ENCODE assay signal across 8 mouse cellular contexts in genomic region chr11:78182450-78182849, GRCm38 (mm10). TPM values are rescaled to one million over a fixed set of nuclear protein-coding genes. Genes with fewer than 3 reads are reported as not detected.
A peak's percentile ranks its signal among the peaks of the same experiment; 100 is the strongest.
DNase-seq lines count a peak whose midpoint lies in the region; ATAC-seq and TF ChIP-seq lines count a peak whose summit lies in the region.

No protein-coding gene starts in this region.

- 2% methylated on average over 7 of the region's 7 CpGs for WGBS in lung, embryonic 14.5 days
- 9% methylated on average over 7 of the region's 7 CpGs for WGBS in embryonic facial prominence, embryonic 13.5 days
- WGBS in intestine, embryonic 16.5 days = 2% methylated on average over 7 of the region's 7 CpGs
- WGBS in neural tube, embryonic 13.5 days = 8% methylated on average over 7 of the region's 7 CpGs
- WGBS in lung, adult 2 months = 6% methylated on average over 7 of the region's 7 CpGs

- no peaks in the 10 kb centered on the region for H3K9me3 ChIP-seq in lung, embryonic 14.5 days (ENCODE audit: low read depth, low read length)
- no peaks in the 10 kb centered on the region for H3K9me3 ChIP-seq in embryonic facial prominence, embryonic 13.5 days
- no peaks in the 10 kb centered on the region for H3K9me3 ChIP-seq in intestine, embryonic 16.5 days (ENCODE audit: control insufficient read depth, low read length)
- no peaks in the 10 kb centered on the region for H3K9me3 ChIP-seq in neural tube, embryonic 13.5 days

- no peak for ATAC-seq in lung, embryonic 14.5 days (ENCODE audit: insufficient read depth)
- ATAC-seq in embryonic facial prominence, embryonic 13.5 days (ENCODE audit: insufficient number of reproducible peaks, insufficient read depth, low FRiP score, low TSS enrichment, low read depth) = no peak
- ATAC-seq in intestine, embryonic 16.5 days = no peak
- ATAC-seq in neural tube, embryonic 13.5 days (ENCODE audit: low read depth) = no peak

- TF ChIP-seq CTCF in lung, embryonic 14.5 days (IDR thresholded peaks at IDR 0.05; ENCODE audit: low read depth) = no peak
- no peak for TF ChIP-seq CTCF in lung, adult 2 months (IDR thresholded peaks at IDR 0.05; ENCODE audit: insufficient read depth, low read length)

- H3K36me3 ChIP-seq in lung, embryonic 14.5 days (ENCODE audit: insufficient read depth) = peaks cover 33% of the 10 kb centered on the region
- H3K36me3 ChIP-seq in embryonic facial prominence, embryonic 13.5 days = peaks cover 32% of the 10 kb centered on the region
- H3K36me3 ChIP-seq in intestine, embryonic 16.5 days (ENCODE audit: control insufficient read depth, insufficient read depth, low read length) = peaks cover 3% of the 10 kb centered on the region
- peaks cover 28% of the 10 kb centered on the region for H3K36me3 ChIP-seq in neural tube, embryonic 13.5 days

- TF ChIP-seq POLR2A in lung, adult 2 months (IDR thresholded peaks at IDR 0.05; ENCODE audit: borderline replicate concordance, extremely low read depth, low read depth, low read length) = no peak

- peak overlapping the region; percentile 96 for H3K4me3 ChIP-seq in lung, embryonic 14.5 days (ENCODE audit: low read depth, low read length)
- H3K4me3 ChIP-seq in embryonic facial prominence, embryonic 13.5 days = peak overlapping the region; percentile 68
- peak overlapping the region; percentile 94 for H3K4me3 ChIP-seq in intestine, embryonic 16.5 days (ENCODE audit: low read length)
- peak overlapping the region; percentile 75 for H3K4me3 ChIP-seq in neural tube, embryonic 13.5 days
- H3K4me3 ChIP-seq in lung, adult 2 months (replicated peaks; ENCODE audit: extremely low read depth, low read depth, low read length) = no peak overlapping the region

- DNase-seq in lung, embryonic 14.5 days = no peak
- DNase-seq in lung, postnatal 14 days = no peak
- no peak for DNase-seq in cerebellum, adult 9-10 months
- no peak for DNase-seq in layer of hippocampus, postnatal 25 days (ENCODE audit: extremely low spot score in 1 of 2, low spot score in 1 of 2)
- no peak for DNase-seq in lung, adult 2 months

- H3K9ac ChIP-seq in lung, embryonic 14.5 days = peak overlapping the region; percentile 95
- peak overlapping the region; percentile 97 for H3K9ac ChIP-seq in embryonic facial prominence, embryonic 13.5 days
- peak overlapping the region; percentile 97 for H3K9ac ChIP-seq in intestine, embryonic 16.5 days (ENCODE audit: low read depth, low read length)
- peak overlapping the region; percentile 90 for H3K9ac ChIP-seq in neural tube, embryonic 13.5 days

- H3K27ac ChIP-seq in lung, embryonic 14.5 days (ENCODE audit: low read depth) = peak overlapping the region; percentile 13; the same call in 1 of the 2 replicates
- peak overlapping the region; percentile 97; the same call in 1 of the 2 replicates for H3K27ac ChIP-seq in embryonic facial prominence, embryonic 13.5 days
- H3K27ac ChIP-seq in intestine, embryonic 16.5 days (ENCODE audit: low read length) = peak overlapping the region; percentile 94
- H3K27ac ChIP-seq in neural tube, embryonic 13.5 days (replicated peaks) = peak overlapping the region; percentile 95; the same call in 1 of the 2 replicates

- H3K4me1 ChIP-seq in lung, embryonic 14.5 days (ENCODE audit: insufficient read depth) = peaks cover 6% of the 10 kb centered on the region; the same call in 1 of the 2 replicates
- peaks cover 44% of the 10 kb centered on the region for H3K4me1 ChIP-seq in embryonic facial prominence, embryonic 13.5 days
- H3K4me1 ChIP-seq in intestine, embryonic 16.5 days (ENCODE audit: control insufficient read depth, insufficient read depth, low read length) = peaks cover 36% of the 10 kb centered on the region
- H3K4me1 ChIP-seq in neural tube, embryonic 13.5 days (replicated peaks) = peaks cover 59% of the 10 kb centered on the region
- H3K4me1 ChIP-seq in lung, adult 2 months (ENCODE audit: control insufficient read depth, insufficient read depth, low read length) = no peaks in the 10 kb centered on the region; the same call in 1 of the 2 replicates

- H3K27me3 ChIP-seq in lung, embryonic 14.5 days (ENCODE audit: insufficient read depth, low read length) = no peaks in the 10 kb centered on the region
- no peaks in the 10 kb centered on the region for H3K27me3 ChIP-seq in embryonic facial prominence, embryonic 13.5 days
- no peaks in the 10 kb centered on the region for H3K27me3 ChIP-seq in intestine, embryonic 16.5 days (replicated peaks; ENCODE audit: control insufficient read depth, insufficient read depth, low read length)
- no peaks in the 10 kb centered on the region for H3K27me3 ChIP-seq in neural tube, embryonic 13.5 days

- peak overlapping the region; percentile 96 for H3K4me2 ChIP-seq in lung, embryonic 14.5 days
- H3K4me2 ChIP-seq in embryonic facial prominence, embryonic 13.5 days = peak overlapping the region; percentile 76
- peak overlapping the region; percentile 68 for H3K4me2 ChIP-seq in intestine, embryonic 16.5 days (ENCODE audit: low read depth, low read length)
- peak overlapping the region; percentile 69 for H3K4me2 ChIP-seq in neural tube, embryonic 13.5 days

RNA-seq across cellular contexts. Expression of gene Rpl23a, which starts 0.9 kb away (rescaled TPM):
- polyA plus RNA-seq in lung, embryonic 14.5 days (2014; fragmentation: Nextera tagmentation; extraction: Ambion mirVana) = 1,638 and 1,710 TPM in 2 replicates
- polyA plus RNA-seq in embryonic facial prominence, embryonic 13.5 days (2015; fragmentation: Nextera tagmentation; extraction: Ambion mirVana) = 1,597 and 1,678 TPM in 2 replicates
- 1,166 and 1,241 TPM in 2 replicates for polyA plus RNA-seq in intestine, embryonic 16.5 days (2015; fragmentation: Nextera tagmentation; extraction: Ambion mirVana)
- 930 and 991 TPM in 2 replicates for polyA plus RNA-seq in neural tube, embryonic 13.5 days (2015; fragmentation: Nextera tagmentation; extraction: Ambion mirVana)
- total RNA-seq in layer of hippocampus, postnatal 25 days (2021) = 100 to 1,000 TPM; 678 to 771 TPM
- 103 and 212 TPM in 2 replicates for polyA plus RNA-seq in lung, adult 2 months (2012; rRNA removed)

RNA-seq across cellular contexts. Expression of gene Rab34, which starts 5.8 kb away (rescaled TPM):
- polyA plus RNA-seq in lung, embryonic 14.5 days (2014; fragmentation: Nextera tagmentation; extraction: Ambion mirVana) = 140 TPM in 2 replicates
- polyA plus RNA-seq in embryonic facial prominence, embryonic 13.5 days (2015; fragmentation: Nextera tagmentation; extraction: Ambion mirVana) = 172 and 188 TPM in 2 replicates
- 71.0 and 73.4 TPM in 2 replicates for polyA plus RNA-seq in intestine, embryonic 16.5 days (2015; fragmentation: Nextera tagmentation; extraction: Ambion mirVana)
- polyA plus RNA-seq in neural tube, embryonic 13.5 days (2015; fragmentation: Nextera tagmentation; extraction: Ambion mirVana) = 58.8 and 60.3 TPM in 2 replicates
- total RNA-seq in layer of hippocampus, postnatal 25 days (2021) = 10 to 100 TPM; 26.1 to 37.3 TPM
- 45.4 and 59.2 TPM in 2 replicates for polyA plus RNA-seq in lung, adult 2 months (2012; rRNA removed)

RNA-seq across cellular contexts. Expression of gene Tlcd1, which starts 5.9 kb away (rescaled TPM):
- 19.2 and 21.6 TPM in 2 replicates for polyA plus RNA-seq in lung, embryonic 14.5 days (2014; fragmentation: Nextera tagmentation; extraction: Ambion mirVana)
- 15.4 and 17.2 TPM in 2 replicates for polyA plus RNA-seq in embryonic facial prominence, embryonic 13.5 days (2015; fragmentation: Nextera tagmentation; extraction: Ambion mirVana)
- polyA plus RNA-seq in intestine, embryonic 16.5 days (2015; fragmentation: Nextera tagmentation; extraction: Ambion mirVana) = 39.5 and 44.2 TPM in 2 replicates
- polyA plus RNA-seq in neural tube, embryonic 13.5 days (2015; fragmentation: Nextera tagmentation; extraction: Ambion mirVana) = 10.2 and 11.1 TPM in 2 replicates
- total RNA-seq in layer of hippocampus, postnatal 25 days (2021) = 10 to 100 TPM; 23.8 to 29.7 TPM
- polyA plus RNA-seq in lung, adult 2 months (2012; rRNA removed) = 38.0 and 44.2 TPM in 2 replicates

RNA-seq across cellular contexts. Expression of gene Nek8, which starts 6.0 kb away (rescaled TPM):
- polyA plus RNA-seq in lung, embryonic 14.5 days (2014; fragmentation: Nextera tagmentation; extraction: Ambion mirVana) = 15.3 and 17.2 TPM in 2 replicates
- 17.4 and 18.1 TPM in 2 replicates for polyA plus RNA-seq in embryonic facial prominence, embryonic 13.5 days (2015; fragmentation: Nextera tagmentation; extraction: Ambion mirVana)
- polyA plus RNA-seq in intestine, embryonic 16.5 days (2015; fragmentation: Nextera tagmentation; extraction: Ambion mirVana) = 14.9 and 17.1 TPM in 2 replicates
- polyA plus RNA-seq in neural tube, embryonic 13.5 days (2015; fragmentation: Nextera tagmentation; extraction: Ambion mirVana) = 8.2 and 8.3 TPM in 2 replicates
- 1 to 10 TPM; 3.1 to 3.3 TPM for total RNA-seq in layer of hippocampus, postnatal 25 days (2021)
- 16.1 and 18.9 TPM in 2 replicates for polyA plus RNA-seq in lung, adult 2 months (2012; rRNA removed)

RNA-seq across cellular contexts. Expression of gene Proca1, which starts 10.7 kb away (rescaled TPM):
- 2.8 TPM in 2 replicates for polyA plus RNA-seq in lung, embryonic 14.5 days (2014; fragmentation: Nextera tagmentation; extraction: Ambion mirVana)
- 3.2 and 4.1 TPM in 2 replicates for polyA plus RNA-seq in embryonic facial prominence, embryonic 13.5 days (2015; fragmentation: Nextera tagmentation; extraction: Ambion mirVana)
- 1.8 and 2.3 TPM in 2 replicates for polyA plus RNA-seq in intestine, embryonic 16.5 days (2015; fragmentation: Nextera tagmentation; extraction: Ambion mirVana)
- polyA plus RNA-seq in neural tube, embryonic 13.5 days (2015; fragmentation: Nextera tagmentation; extraction: Ambion mirVana) = 1.7 and 2.3 TPM in 2 replicates
- 1 to 10 TPM; 5.0 to 5.4 TPM for total RNA-seq in layer of hippocampus, postnatal 25 days (2021)
- 0.87 and 1.4 TPM in 2 replicates for polyA plus RNA-seq in lung, adult 2 months (2012; rRNA removed)

Comparison
In these comparisons a context has a peak if more than half of its experiments do, and no peak if none do; other contexts are left out.
1. H3K27ac ChIP-seq: peak in every context shown above with its lines; median percentile 97 in embryonic facial prominence, embryonic 13.5 days; 95 in neural tube, embryonic 13.5 days; 94 in intestine, embryonic 16.5 days; 13 in lung, embryonic 14.5 days.